ENCODE assay signal across 22 mouse cellular contexts in genomic region chr19:48371787-48372186, GRCm38 (mm10).
DNase-seq lines count a peak whose midpoint lies in the region; ATAC-seq and TF ChIP-seq lines count a peak whose summit lies in the region.
"Had no signal": no experiment of that assay in that cellular context is flagged by ENCODE, and none has a peak within 500 bp of the region (broad histone marks: within the 10 kb centered on the region; RNA-seq: fewer than 3 reads in every experiment).

No protein-coding gene starts in this region.

- 44% methylated on average over 9 of the region's 9 CpGs for WGBS in kidney, embryonic 15.5 days
- WGBS in kidney, postnatal 0 days: 44% methylated on average over 9 of the region's 9 CpGs
- 52% methylated on average over 9 of the region's 9 CpGs for WGBS in kidney, adult 2 months

- no peaks in the 10 kb centered on the region for H3K36me3 ChIP-seq in kidney, embryonic 15.5 days
- no peaks in the 10 kb centered on the region for H3K36me3 ChIP-seq in kidney, postnatal 0 days (ENCODE audit: insufficient read depth, low read length)
- no peaks in the 10 kb centered on the region for H3K36me3 ChIP-seq in kidney, adult 2 months (ENCODE audit: control insufficient read depth, insufficient read depth, low read length)
- H3K36me3 ChIP-seq: embryonic facial prominence, embryonic 13.5 days; embryonic facial prominence, embryonic 15.5 days; forebrain, embryonic 10.5 days; forebrain, embryonic 12.5 days had no signal

- DNase-seq in kidney, postnatal 25 days: no peak
- DNase-seq in kidney, postnatal 0 days (ENCODE audit: low spot score): peak; percentile 21
- no peak for DNase-seq in kidney, adult 2 months
- peak; percentile 1 for DNase-seq in lung, postnatal 25 days (ENCODE audit: low spot score)
- no peak for DNase-seq in lung, postnatal 36 days
- DNase-seq: adrenal gland, adult 2 months; adrenal gland, postnatal 10 days; adrenal gland, postnatal 25 days; cerebellum, adult 11 months; cerebellum, adult 18-20 months; cerebellum, adult 8-10 months; cerebellum, adult 9-11 months; cerebellum, postnatal 14 days; cerebellum, postnatal 36 days; embryo, embryonic 11 days had no signal

- H3K9ac ChIP-seq in kidney, embryonic 15.5 days: no peak overlapping the region
- H3K9ac ChIP-seq in kidney, postnatal 0 days (ENCODE audit: low read depth, low read length): no peak overlapping the region
- H3K9ac ChIP-seq: embryonic facial prominence, embryonic 13.5 days; embryonic facial prominence, embryonic 15.5 days; forebrain, embryonic 12.5 days had no signal

- peaks cover 10% of the 10 kb centered on the region for H3K4me1 ChIP-seq in kidney, embryonic 15.5 days
- H3K4me1 ChIP-seq in kidney, postnatal 0 days (replicated peaks; ENCODE audit: insufficient read depth, low read length): no peaks in the 10 kb centered on the region; the same call in 1 of the 2 replicates
- no peaks in the 10 kb centered on the region for H3K4me1 ChIP-seq in kidney, adult 2 months (ENCODE audit: control insufficient read depth, insufficient read depth, low read length)
- H3K4me1 ChIP-seq: embryonic facial prominence, embryonic 15.5 days; forebrain, embryonic 10.5 days; forebrain, embryonic 12.5 days had no signal

- H3K9me3 ChIP-seq in kidney, embryonic 15.5 days (replicated peaks): no peaks in the 10 kb centered on the region
- no peaks in the 10 kb centered on the region for H3K9me3 ChIP-seq in kidney, postnatal 0 days (replicated peaks; ENCODE audit: low read length)
- H3K9me3 ChIP-seq: embryonic facial prominence, embryonic 13.5 days; embryonic facial prominence, embryonic 15.5 days; forebrain, embryonic 10.5 days; forebrain, embryonic 12.5 days had no signal

- no peaks in the 10 kb centered on the region for H3K27me3 ChIP-seq in kidney, embryonic 15.5 days
- no peaks in the 10 kb centered on the region for H3K27me3 ChIP-seq in kidney, postnatal 0 days (ENCODE audit: insufficient read depth, low read length)
- H3K27me3 ChIP-seq in kidney, adult 2 months (replicated peaks; ENCODE audit: control insufficient read depth, insufficient read depth, low read length): no peaks in the 10 kb centered on the region
- H3K27me3 ChIP-seq: embryonic facial prominence, embryonic 13.5 days; embryonic facial prominence, embryonic 15.5 days; forebrain, embryonic 12.5 days had no signal

- no peak for TF ChIP-seq POLR2A in kidney, adult 2 months (IDR thresholded peaks at IDR 0.05; ENCODE audit: low read depth, low read length)

- no peak overlapping the region for H3K4me2 ChIP-seq in kidney, embryonic 15.5 days
- H3K4me2 ChIP-seq in kidney, postnatal 0 days (ENCODE audit: low read length): no peak overlapping the region
- H3K4me2 ChIP-seq: embryonic facial prominence, embryonic 13.5 days; embryonic facial prominence, embryonic 15.5 days; forebrain, embryonic 12.5 days had no signal

- no peak overlapping the region for H3K4me3 ChIP-seq in kidney, embryonic 15.5 days (replicated peaks)
- H3K4me3 ChIP-seq in kidney, postnatal 0 days (replicated peaks; ENCODE audit: low read depth, low read length): no peak overlapping the region
- H3K4me3 ChIP-seq in kidney, adult 2 months (ENCODE audit: insufficient read depth, low read depth, low read length): no peak overlapping the region
- H3K4me3 ChIP-seq: embryonic facial prominence, embryonic 13.5 days; embryonic facial prominence, embryonic 15.5 days; erythroblast, embryonic 14.5 days; forebrain, embryonic 10.5 days; forebrain, embryonic 12.5 days had no signal

- no peak for TF ChIP-seq CTCF in kidney, postnatal 0 days (IDR thresholded peaks at IDR 0.05; ENCODE audit: low read depth)
- no peak for TF ChIP-seq CTCF in kidney, adult 2 months (conservative IDR thresholded peaks at IDR 0.05; ENCODE audit: insufficient read depth, insufficient read length, low read depth, low read length)

- ATAC-seq in kidney, embryonic 15.5 days (replicated peaks; ENCODE audit: low FRiP score): peak; percentile 83
- 0 out of 2 replicates have a peak, but pooled peaks have one; percentile 17 for ATAC-seq in kidney, postnatal 0 days (replicated peaks; ENCODE audit: low FRiP score, low read depth)
- ATAC-seq: forebrain, embryonic 14.5 days had no signal

- no peak overlapping the region for H3K27ac ChIP-seq in kidney, embryonic 15.5 days
- H3K27ac ChIP-seq in kidney, postnatal 0 days: no peak overlapping the region
- no peak overlapping the region for H3K27ac ChIP-seq in kidney, adult 2 months (ENCODE audit: insufficient read depth, low read depth, low read length)
- H3K27ac ChIP-seq: embryonic facial prominence, embryonic 13.5 days; embryonic facial prominence, embryonic 15.5 days; forebrain, embryonic 10.5 days; forebrain, embryonic 12.5 days had no signal

Comparison
In these comparisons a context has a peak if more than half of its experiments do, and no peak if none do; other contexts are left out.
1. DNase-seq: peak in kidney, postnatal 0 days (single experiment) and lung, postnatal 25 days (single experiment); none in kidney, postnatal 25 days (0 of 2), kidney, adult 2 months (single experiment) and lung, postnatal 36 days (single experiment).